Mouse (Mus musculus): Measurements from ENCODE around the gene 5031439G07Rik.
"Not testable (repeated sequence)": the region's sequence is repeated elsewhere in the genome, so short reads cannot be mapped to it uniquely, and the experiment has no call there.

5031439G07Rik gene

DNA sequence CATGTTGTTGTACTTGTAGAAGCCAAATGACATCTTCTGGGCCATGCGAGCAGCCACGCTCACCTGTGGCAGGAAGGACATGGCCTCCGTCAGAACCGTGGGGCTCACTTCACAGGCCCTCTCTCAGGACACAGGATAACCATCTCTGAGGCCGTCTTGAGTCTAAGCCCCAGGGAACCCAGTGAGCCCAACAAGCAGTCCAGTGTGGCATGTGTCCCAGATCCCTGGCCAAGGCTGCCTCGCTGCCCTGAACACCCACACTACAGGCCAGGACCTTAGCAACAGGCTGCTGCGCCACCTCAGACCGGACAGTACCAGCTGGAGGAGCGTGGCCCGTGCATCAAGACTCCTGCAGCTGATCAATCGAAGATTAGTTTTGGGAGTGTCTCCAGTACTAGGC, 35.1 kb downstream of the 5031439G07Rik start:
- no peak for DNase-seq (ENCODE audit: low spot score in 2 of 2)

DNA sequence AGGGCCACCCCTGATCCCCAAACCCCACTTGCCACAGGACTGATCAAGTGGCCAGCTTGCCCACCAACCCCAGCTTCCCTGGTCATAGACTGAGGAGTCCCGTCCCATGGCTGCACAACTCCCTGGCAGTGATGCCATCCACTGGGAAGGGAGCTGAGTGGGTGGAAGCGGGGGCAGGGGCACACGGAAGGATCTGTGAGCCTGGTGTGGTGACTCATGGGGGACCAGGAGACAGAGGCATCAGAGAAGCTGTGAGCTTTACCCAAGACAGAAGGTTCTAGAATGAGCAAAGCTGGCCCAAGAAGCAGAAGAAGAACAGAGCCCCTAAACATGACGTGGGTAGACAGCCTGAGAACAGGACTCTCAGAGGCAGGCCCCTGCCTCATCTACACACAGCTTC, 38.3 kb downstream of the 5031439G07Rik start:
- peak; percentile 69 to 73 for DNase-seq (ENCODE audit: low spot score in 2 of 2)

DNA sequence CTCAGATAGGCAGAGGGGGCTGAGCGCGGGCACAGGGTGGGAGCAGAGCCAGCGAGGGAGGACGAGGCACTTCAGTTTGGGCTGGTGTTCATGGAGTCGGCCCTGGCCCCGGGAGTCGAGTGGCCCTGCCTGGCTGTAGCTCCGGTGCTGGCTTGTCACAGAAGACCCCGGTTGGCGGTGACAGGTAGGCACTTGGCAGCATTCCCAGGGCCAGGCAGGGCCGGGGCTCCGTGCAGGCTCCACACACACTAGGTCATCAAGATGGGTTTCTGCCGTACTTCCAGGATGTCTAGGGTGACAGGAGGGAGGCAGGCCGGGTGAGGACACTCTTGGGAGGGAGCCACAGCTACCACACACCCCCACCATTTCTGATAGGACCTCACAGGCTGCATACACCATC, 39.4 kb downstream of the 5031439G07Rik start:
- DNase-seq (ENCODE audit: low spot score in 2 of 2) = no peak

DNA sequence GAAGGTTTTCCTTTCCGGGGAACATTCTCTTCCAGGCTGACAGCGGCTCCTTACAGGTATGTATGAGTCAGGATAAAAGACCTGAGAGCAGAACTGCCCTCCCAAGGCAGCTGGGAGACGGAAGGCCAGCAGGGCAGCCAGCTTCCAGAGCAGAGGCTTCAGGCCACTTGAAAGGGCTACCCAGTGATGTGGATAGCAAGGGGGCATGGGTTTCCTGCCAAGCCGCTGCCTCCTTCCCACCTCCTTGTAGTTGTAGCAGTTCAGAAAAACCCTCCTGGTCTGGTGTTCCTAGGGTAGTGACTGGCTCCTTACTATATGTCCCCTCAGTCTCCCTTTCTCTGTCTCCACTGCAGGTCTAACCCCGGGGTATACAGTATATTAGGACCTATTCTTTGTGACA, 44.0 kb downstream of the 5031439G07Rik start:
- no peak for DNase-seq (ENCODE audit: low spot score in 2 of 2)

DNA sequence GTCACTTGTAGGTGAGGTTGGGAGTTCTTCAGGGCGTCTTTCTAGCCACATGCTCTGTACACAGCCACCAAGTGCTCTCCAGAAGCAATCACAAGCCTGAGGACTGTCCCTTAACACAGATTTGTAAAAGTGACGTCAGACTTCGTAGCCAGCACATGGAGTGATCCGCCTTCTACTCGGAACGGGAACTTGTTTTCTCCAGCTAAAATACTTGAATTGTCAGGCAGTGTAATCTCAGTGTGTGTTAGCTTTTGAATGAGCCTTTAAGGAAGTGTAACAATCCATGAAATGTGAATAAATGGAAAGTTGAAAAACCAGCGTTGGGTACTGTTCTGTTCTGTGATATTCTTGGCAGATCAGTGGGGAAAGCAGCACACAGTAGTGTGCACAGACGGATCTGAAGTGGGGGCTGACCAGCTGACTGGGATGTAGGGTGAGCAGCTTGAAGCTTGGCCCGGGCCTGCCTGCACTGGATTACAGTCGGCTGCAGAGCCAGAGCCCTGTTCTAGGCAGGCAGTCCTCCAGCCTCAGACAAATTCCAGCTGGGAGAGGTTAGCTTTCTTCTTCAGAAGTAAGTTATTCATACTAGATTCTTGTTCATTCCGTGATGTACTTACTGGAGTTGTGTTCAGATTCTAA, 45.6 kb downstream of the 5031439G07Rik start:
- DNase-seq (ENCODE audit: low spot score in 2 of 2) = peak in 1 of 2 experiments; percentile 64

DNA sequence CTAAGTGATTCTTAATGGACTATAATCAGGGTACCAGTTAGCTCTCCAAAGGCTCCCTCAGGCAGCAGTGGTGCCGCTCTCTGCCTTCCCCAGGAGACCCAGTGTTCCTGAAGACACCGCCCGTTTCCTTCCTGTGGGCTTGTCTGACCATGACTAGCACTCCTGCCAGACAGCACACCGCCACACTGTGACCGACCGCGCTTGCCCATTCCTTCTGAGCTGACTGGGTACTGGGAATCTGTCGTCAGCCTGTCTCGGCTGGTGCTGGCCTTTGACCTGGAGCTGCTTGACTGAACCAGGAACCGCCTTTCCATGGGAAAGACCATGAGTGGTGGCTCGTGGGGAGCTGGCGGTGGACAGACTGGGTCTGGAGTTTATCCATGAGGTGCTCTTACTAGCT, 48.2 kb downstream of the 5031439G07Rik start:
- no peak for DNase-seq (ENCODE audit: low spot score in 2 of 2)

DNA sequence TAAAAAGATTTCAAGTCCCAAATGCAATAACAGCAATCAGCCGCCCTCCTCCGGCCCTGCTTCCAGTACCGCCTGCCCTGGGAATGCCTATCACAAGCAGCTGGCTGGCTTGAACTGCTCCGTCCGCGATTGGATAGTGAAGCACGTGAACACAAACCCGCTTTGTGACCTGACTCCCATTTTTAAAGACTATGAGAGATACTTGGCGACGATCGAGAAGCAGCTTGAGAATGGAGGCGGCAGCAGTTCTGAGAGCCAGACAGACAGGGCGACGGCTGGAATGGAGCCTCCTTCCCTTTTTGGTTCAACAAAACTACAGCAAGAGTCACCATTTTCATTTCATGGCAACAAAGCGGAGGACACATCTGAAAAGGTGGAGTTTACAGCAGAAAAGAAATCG, 53.5 kb downstream of the 5031439G07Rik start:
- peak; percentile 59 to 66 for DNase-seq (ENCODE audit: low spot score in 2 of 2)

DNA sequence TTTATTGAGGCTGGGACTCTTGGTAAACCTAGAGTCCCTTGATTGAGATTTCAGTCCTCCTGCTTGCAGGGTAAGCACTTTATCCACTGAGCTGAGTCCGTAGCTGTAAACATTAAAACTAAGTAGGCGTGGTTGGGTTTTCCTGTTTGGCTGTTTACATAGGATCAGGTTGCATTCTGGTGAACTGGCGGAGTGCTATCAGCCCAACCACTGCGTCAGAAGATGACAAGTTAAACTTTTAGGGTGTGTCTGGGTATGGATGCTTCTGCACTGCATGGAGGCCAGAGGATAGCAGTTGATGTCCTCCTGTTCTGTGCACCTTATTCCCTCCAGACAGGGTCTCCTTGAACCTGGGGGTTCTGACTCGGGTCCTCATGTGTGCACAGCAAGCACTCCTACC, 56.0 kb downstream of the 5031439G07Rik start:
- DNase-seq (ENCODE audit: low spot score in 2 of 2) = no peak

DNA sequence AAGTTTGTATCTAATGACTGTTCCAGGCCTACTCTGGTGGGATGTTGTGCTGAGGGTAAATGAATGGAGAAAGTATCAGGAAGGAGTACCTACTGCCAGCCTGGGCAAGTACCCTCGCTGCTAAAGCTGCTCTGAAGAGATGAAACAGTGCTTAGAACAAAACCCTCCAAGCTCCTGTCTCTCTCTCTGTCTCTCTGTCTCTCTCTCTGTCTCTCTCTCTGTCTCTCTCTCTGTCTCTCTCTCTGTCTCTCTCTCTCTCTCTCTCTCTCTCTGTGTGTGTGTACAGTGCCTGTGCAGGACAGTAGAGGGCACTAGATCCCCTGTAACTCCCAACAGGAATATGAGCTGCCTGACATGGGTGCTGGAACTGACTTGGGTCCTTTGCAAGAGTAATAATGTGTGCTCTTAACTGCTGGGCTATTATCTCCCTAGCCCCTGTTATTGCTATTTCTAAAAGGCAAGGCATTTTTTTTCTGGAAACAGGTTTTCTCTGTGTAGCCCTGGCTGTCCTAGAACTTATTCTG, 62.8 kb downstream of the 5031439G07Rik start:
- DNase-seq (ENCODE audit: low spot score in 2 of 2) = no peak

DNA sequence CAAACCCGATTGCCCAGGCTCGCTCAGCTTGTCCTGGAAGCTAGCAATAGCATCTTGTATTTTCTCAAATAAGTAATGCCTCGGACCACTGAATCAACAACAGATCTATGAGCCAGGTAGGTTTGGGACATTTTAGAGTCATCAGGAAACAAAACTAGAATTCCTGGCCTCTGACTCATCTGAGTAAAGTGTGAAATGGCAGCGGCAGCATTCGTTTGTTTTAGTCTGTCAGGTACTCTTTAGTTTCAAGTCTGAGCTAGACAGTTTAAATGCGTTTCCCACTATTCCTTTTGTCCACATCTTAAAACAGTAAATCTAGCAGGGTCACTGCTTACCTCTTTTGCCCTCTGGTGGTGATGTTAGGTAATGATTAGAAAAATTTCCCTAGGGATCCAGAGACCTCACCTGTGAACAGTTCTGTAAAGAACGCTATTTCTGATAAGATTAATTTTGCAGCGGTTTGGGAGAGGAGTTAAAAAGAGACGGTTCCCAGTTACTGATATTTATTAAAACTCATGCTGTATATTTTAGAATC, 63.5 kb downstream of the 5031439G07Rik start:
- DNase-seq (ENCODE audit: low spot score in 2 of 2) = no peak

DNA sequence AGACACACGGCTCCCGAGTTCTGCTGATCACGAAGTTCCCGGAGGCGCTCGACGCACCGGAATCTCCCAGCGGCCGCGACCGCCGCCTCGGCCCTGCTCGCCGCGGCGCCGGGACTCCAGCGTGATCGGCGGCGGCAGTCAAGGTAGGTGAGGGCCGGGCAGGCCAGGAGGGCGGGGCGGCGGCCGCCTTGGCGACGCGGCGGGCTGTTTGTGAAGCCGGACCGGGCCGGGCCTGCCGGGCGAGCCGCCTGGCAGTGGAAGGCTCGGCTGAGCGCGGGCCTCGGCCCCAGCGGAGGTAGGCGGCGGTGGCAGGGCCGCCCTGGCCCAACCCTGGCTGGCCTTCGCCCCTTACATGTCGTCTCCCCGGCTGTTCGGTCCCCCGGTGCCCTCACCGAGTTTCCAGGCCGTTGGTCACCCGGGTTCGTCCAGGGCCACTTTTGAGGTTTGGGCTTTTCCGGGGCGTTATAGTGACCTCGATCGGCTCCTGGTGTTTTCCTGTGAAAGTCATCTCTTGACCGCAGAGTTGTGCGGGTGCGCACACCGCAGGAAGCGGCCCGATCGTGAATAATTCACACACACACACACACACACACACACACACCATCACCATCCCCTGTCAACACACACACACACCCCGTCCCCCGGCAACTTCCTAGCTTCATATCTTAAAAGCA, 64.7 kb downstream of the 5031439G07Rik start:
- DNase-seq (ENCODE audit: low spot score in 2 of 2) = no peak

DNA sequence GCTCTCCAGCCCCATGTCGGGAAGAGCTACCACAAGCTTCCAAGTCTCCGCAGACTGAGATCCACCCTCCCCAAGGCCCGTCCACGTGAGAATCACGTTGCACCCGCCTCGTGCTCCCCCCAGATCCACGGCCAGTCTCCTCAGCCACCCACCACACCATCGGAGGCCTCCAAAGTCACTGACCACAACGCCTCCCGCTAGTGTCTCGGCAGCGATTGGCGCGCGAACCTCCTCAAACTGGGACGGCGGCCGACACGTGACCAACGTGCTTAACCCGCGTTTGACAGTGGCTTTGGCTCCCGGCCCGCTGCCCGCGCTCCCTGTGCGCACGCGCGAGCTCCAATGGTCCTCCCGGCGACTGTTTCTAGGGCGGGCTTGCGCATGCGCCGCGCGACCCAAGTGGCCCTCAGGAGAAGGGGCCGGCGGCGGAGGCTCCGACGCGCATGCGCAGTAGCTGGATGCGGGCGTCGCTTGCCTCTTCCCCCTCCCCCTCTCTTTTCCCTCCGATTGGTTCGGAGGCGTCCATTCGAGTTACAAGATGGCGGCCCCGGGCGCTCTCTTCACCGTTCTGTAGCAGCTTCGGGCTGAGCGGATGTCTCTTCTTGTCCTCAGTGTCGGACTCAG, 65.4 kb downstream of the 5031439G07Rik start, which contains the start of gene Nup50:
Nup50 (plus strand) TSS at position 528 of the 624 bp plus-strand sequence.
- DNase-seq (ENCODE audit: low spot score in 2 of 2) = peak; percentile 100

DNA sequence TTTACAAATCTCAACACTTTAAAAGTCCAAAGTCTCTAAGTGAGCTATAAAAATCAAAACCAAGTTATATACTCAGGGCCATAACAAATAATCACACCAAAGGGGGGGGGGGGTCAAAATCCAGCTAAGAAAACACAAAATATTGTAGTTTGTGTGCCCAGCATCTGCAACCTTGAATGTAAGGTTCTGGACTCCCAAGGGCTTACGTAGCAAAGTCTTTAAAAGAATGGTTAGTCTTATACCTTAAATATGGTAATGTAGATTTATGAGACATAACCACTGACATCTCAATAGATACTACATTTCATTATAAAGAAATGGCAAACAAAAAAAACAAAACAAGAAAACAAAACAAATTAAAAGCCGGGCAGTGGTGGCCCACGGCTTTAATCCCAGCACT, 68.4 kb downstream of the 5031439G07Rik start, which contains the start of gene Gm29666:
Gm29666 (minus strand) TSS at position 101 of the 400 bp plus-strand sequence.
- DNase-seq (ENCODE audit: low spot score in 2 of 2) = no peak

DNA sequence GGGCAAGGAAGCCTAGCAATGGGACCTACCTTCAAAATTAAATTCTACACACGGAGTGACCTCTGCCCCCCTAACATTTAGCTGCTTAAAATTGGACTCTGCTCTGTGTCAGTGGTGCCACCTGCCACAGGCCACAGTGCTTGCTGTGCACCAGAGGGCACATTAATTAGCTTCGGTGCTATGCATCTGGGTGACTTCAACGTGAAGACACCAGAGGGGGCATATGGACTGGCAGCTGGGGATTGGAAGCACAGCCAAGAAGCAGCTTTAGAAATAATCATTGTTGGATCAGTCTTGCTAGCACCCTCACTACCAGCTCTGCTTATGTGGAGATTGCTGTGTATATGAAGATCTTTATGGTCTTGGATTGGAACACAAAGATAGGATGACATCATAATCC, 75.2 kb downstream of the 5031439G07Rik start:
- no peak for DNase-seq (ENCODE audit: low spot score in 2 of 2)

DNA sequence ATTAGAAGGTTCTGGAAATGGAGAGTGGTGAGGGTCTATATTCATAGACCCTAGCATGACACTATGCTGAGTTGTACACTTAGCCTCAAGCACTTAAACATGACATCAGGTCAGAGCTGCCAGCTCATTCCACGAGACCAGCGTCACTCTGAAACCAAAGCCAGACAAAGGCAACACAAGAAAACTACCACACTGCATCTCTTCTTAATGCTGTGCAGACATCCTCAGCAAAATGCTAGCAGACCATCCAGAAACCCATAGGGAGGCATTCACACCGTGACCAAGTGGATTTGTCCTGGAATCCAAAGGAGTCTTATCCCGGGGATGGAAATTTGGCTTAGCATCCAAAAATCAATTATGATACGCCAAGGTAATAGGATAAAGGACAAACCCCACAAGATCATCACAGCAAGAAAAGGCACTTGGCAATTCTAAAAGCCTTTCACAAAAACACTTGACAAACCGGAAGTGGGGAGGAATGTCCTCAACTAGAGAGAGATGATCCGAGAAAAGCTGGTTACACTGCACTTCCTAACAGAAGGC, 84.4 kb downstream of the 5031439G07Rik start:
- DNase-seq (ENCODE audit: low spot score in 2 of 2) = no peak

DNA sequence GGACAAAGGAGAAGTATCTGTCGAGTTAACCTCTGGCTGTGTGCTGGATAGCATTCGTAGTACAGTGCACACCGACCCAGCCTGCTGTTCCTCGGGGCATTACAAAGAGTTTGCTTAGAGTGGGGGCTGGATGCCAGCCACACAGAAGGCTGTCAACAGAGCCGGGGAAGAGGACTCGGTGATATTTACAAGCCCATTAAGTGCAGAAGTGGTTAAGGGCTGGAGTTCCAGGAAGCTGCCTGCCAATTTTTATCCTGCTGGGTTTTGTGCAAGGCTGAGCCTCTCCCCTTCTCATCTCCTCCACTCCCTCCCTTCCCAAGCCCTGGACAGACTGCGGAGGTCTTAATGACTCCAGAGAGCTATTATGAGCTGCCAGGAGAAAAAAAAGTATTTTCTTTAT, 90.3 kb downstream of the 5031439G07Rik start:
- DNase-seq (ENCODE audit: low spot score in 2 of 2) = no peak

DNA sequence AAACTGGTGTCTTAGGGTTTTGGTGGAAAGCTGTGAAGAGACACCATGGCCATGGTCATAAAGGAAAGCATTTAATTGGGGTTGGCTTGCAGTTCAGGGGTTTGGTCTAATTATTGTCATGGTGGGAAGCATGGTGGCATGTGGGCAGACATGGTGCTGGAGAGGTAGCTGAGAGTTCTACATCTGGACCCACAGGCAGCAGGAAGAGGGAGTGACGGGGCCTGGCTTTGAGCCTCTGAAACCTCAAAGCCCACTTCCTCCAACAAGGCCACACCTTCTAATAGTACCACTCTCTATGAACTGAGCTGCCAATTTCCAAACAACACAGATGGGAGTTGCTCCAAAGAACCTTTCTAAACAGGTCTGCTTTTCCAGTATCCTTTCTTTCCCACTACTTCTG, 91.7 kb downstream of the 5031439G07Rik start:
- DNase-seq (ENCODE audit: low spot score in 2 of 2) = no peak

DNA sequence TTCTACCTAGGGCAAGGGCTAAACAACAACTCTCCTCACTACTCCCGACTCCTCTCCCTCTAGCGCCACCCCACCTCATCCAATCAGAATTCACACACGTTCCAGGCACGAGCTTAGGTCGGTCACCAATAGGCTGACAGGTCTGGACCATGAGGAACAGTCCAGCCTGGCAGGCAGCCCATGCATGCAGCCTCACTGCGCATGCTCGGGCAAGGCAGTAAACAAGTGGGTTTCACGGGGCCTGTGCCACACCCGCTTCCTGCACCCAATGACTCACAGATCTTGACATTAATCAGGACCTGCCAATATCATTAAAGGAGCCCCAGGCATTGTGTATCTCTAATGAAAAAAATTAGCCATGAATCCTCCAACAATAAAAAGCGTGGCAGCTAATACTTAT, 92.1 kb downstream of the 5031439G07Rik start:
- not testable (repeated sequence) for DNase-seq (ENCODE audit: low spot score in 2 of 2)

Measured in right cerebral cortex, adult 2 months (tissue).